Mouse (Mus musculus) MEL (cell line): Measurements from ENCODE around the gene Dglucy.

ENCODE experiments used
- CTCF ChIP-seq, 3 experiments: IDR thresholded peaks in 2 of 3; conservative IDR thresholded peaks in 1 of 3; 2 replicates each; pipeline ENCODE4 v1.5.1; 2011 to 2012; ENCODE audit warnings: low read length in 3 of 3, low read depth in 2 of 3, mild to moderate bottlenecking in 2 of 3, improper control_type of control experiment in 1 of 3, inconsistent platforms in 1 of 3, mixed read lengths in 1 of 3, moderate library complexity in 1 of 3; ENCODE audit not compliant: control insufficient read depth in 1 of 3, insufficient read depth in 1 of 3, poor library complexity in 1 of 3, severe bottlenecking in 1 of 3
- ELF1 ChIP-seq: IDR thresholded peaks from 2 replicates; pipeline ENCODE4 v1.6.1; 2014; ENCODE audit warnings: low read depth, mild to moderate bottlenecking, inconsistent platforms, low read length, improper control_type of control experiment, moderate library complexity
- GATA1 ChIP-seq: IDR thresholded peaks from 2 replicates; pipeline ENCODE4 v1.6.1; 2011; ENCODE audit warnings: low read depth, low read length, improper control_type of control experiment
- POLR2A ChIP-seq, 2 experiments: IDR thresholded peaks; 2 replicates each; pipeline ENCODE4 v1.6.1; 2011 to 2012; ENCODE audit warnings: low read length in 2 of 2, mild to moderate bottlenecking in 2 of 2, control low read depth in 1 of 2, improper control_type of control experiment in 1 of 2, low read depth in 1 of 2, moderate library complexity in 1 of 2; ENCODE audit not compliant: control insufficient read depth in 1 of 2, insufficient read depth in 1 of 2, poor library complexity in 1 of 2
- POLR2AphosphoS2 ChIP-seq: IDR thresholded peaks from 2 replicates; pipeline ENCODE4 v1.6.1; 2011; ENCODE audit warnings: low read length, improper control_type of control experiment
- ZMIZ1 ChIP-seq: IDR thresholded peaks from 2 replicates; pipeline ENCODE4 v1.6.1; 2012; ENCODE audit warnings: low read depth, mild to moderate bottlenecking, inconsistent platforms, low read length, improper control_type of control experiment, moderate library complexity
- ZNF384 ChIP-seq: IDR thresholded peaks from 2 replicates; pipeline ENCODE4 v1.6.1; 2012; ENCODE audit warnings: low read depth, mild to moderate bottlenecking, inconsistent platforms, low read length, improper control_type of control experiment

- no peak for TF ChIP-seq ZNF384
- no peak for TF ChIP-seq CTCF (IDR thresholded peaks at IDR 0.05 in 2 of 3, conservative IDR thresholded peaks at IDR 0.05 in 1 of 3; ENCODE audit: control insufficient read depth in 1 of 3, insufficient read depth in 1 of 3, low read depth in 2 of 3, low read length in 3 of 3, poor library complexity in 1 of 3, severe bottlenecking in 1 of 3)
- no peak for TF ChIP-seq POLR2AphosphoS2
- no peak for TF ChIP-seq ELF1
- TF ChIP-seq GATA1, result no peak
- no peak for TF ChIP-seq ZMIZ1
- TF ChIP-seq POLR2A (IDR thresholded peaks at IDR 0.05; ENCODE audit: control insufficient read depth in 1 of 2, insufficient read depth in 1 of 2, low read depth in 1 of 2, low read length in 2 of 2, poor library complexity in 1 of 2), result no peak
These were observed 162.5 kb downstream of the Dglucy start for GRCm38 (mm10) chr12:100941361-100941760.
